9 mouse cellular contexts compared by ENCODE assay signal in the genomic region with DNA sequence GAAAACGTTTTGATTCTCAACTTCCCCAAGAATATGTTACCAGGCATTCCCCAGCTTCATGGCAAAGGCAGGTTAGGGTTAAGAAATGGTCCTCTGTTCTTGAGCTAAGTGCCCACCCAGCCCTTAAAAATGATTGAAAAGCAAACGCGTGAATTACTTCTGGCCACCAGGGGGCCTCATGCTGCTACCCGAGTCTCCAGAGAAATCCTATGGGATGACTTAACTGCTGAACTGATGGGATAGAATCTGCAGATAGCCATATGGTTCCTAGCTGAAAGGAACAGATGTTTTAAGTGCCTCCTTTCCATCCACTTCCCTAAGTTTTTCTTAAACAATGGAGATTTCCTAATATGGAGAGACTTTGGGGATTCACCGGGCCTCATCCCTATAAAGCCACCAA. TPM values are rescaled to one million over a fixed set of nuclear protein-coding genes. Genes with fewer than 3 reads are reported as not detected.
DNase-seq lines count a peak whose midpoint lies in the region; ATAC-seq and TF ChIP-seq lines count a peak whose summit lies in the region.
"Had no signal": no experiment of that assay in that cellular context is flagged by ENCODE, and none has a peak within 500 bp of the region (broad histone marks: within the 10 kb centered on the region; RNA-seq: fewer than 3 reads in every experiment).

No protein-coding gene starts in this region.

- H3K36me3 ChIP-seq in forebrain, postnatal 0 days (ENCODE audit: insufficient read depth) = no peaks in the 10 kb centered on the region
- H3K36me3 ChIP-seq in forebrain, embryonic 15.5 days = no peaks in the 10 kb centered on the region
- H3K36me3 ChIP-seq in neural tube, embryonic 15.5 days = 0 out of 2 replicates have a peak, but pooled peaks cover 2% of the 10 kb centered on the region

- H3K27ac ChIP-seq in forebrain, postnatal 0 days (ENCODE audit: low read depth, low read length) = no peak overlapping the region
- no peak overlapping the region for H3K27ac ChIP-seq in forebrain, embryonic 15.5 days (replicated peaks)
- no peak overlapping the region for H3K27ac ChIP-seq in neural tube, embryonic 15.5 days (replicated peaks)
- H3K27ac ChIP-seq in cerebellum, adult 2 months (ENCODE audit: insufficient read depth, low read length) = no peak overlapping the region
- H3K27ac ChIP-seq: heart, embryonic 15.5 days had no signal

- intact Hi-C loops in left cerebral cortex, postnatal 14 days (cut with DNase I) = no loop called here

- no peak overlapping the region for H3K4me2 ChIP-seq in forebrain, postnatal 0 days (ENCODE audit: low read depth)
- H3K4me2 ChIP-seq in forebrain, embryonic 15.5 days (replicated peaks) = no peak overlapping the region
- H3K4me2 ChIP-seq in neural tube, embryonic 15.5 days = no peak overlapping the region
- H3K4me2 ChIP-seq: heart, embryonic 15.5 days had no signal

- H3K27me3 ChIP-seq in forebrain, postnatal 0 days (ENCODE audit: insufficient read depth, low read length) = no peaks in the 10 kb centered on the region
- no peaks in the 10 kb centered on the region for H3K27me3 ChIP-seq in forebrain, embryonic 15.5 days
- H3K27me3 ChIP-seq in neural tube, embryonic 15.5 days (replicated peaks) = no peaks in the 10 kb centered on the region
- H3K27me3 ChIP-seq in cerebellum, adult 2 months (ENCODE audit: control insufficient read depth, insufficient read depth, low read length) = no peaks in the 10 kb centered on the region; the same call in 1 of the 2 replicates
- H3K27me3 ChIP-seq: heart, embryonic 15.5 days had no signal

- no peak overlapping the region for H3K9ac ChIP-seq in forebrain, postnatal 0 days
- H3K9ac ChIP-seq in forebrain, embryonic 15.5 days (replicated peaks) = no peak overlapping the region
- H3K9ac ChIP-seq in neural tube, embryonic 15.5 days (replicated peaks) = no peak overlapping the region
- H3K9ac ChIP-seq: heart, embryonic 15.5 days had no signal

- H3K4me1 ChIP-seq in forebrain, postnatal 0 days (ENCODE audit: insufficient read depth) = no peaks in the 10 kb centered on the region
- H3K4me1 ChIP-seq in forebrain, embryonic 15.5 days = no peaks in the 10 kb centered on the region
- 0 out of 2 replicates have a peak, but pooled peaks cover 2% of the 10 kb centered on the region for H3K4me1 ChIP-seq in neural tube, embryonic 15.5 days
- no peaks in the 10 kb centered on the region for H3K4me1 ChIP-seq in cerebellum, adult 2 months (ENCODE audit: control insufficient read depth, insufficient read depth, low read length)

- 23% methylated on average over 5 of the region's 5 CpGs for WGBS in forebrain, postnatal 0 days
- 27% methylated on average over 5 of the region's 5 CpGs for WGBS in forebrain, embryonic 15.5 days
- WGBS in neural tube, embryonic 15.5 days = 25% methylated on average over 5 of the region's 5 CpGs
- WGBS in cerebellum, adult 2 months = 25% methylated on average over 5 of the region's 5 CpGs

- no peak for ATAC-seq in forebrain, postnatal 0 days
- no peak for ATAC-seq in forebrain, embryonic 15.5 days (replicated peaks)
- no peak for ATAC-seq in neural tube, embryonic 15.5 days (ENCODE audit: low FRiP score)

- no peak for TF ChIP-seq POLR2A in cerebellum, adult 2 months (IDR thresholded peaks at IDR 0.05; ENCODE audit: borderline replicate concordance, insufficient read depth, low read length)

- peak; percentile 37 for DNase-seq in forebrain, postnatal 0 days
- peak; percentile 55 for DNase-seq in neural tube, embryonic 10.5 days (ENCODE audit: extremely low spot score, low spot score)
- peak; percentile 73 for DNase-seq in embryo, embryonic 11 days
- peak; percentile 30 to 41 for DNase-seq in left cerebral cortex, postnatal 14 days (ENCODE audit: low spot score in 2 of 2)
- peak; percentile 31 for DNase-seq in skeletal muscle tissue, adult 2 months (ENCODE audit: low read depth, low spot score)
- DNase-seq in cerebellum, adult 2 months = no peak

- peak; percentile 57 for TF ChIP-seq CTCF in forebrain, postnatal 0 days (IDR thresholded peaks at IDR 0.05; ENCODE audit: low read depth)
- no peak for TF ChIP-seq CTCF in cerebellum, adult 2 months (IDR thresholded peaks at IDR 0.05; ENCODE audit: borderline replicate concordance, insufficient read depth, low read depth, low read length)

- H3K9me3 ChIP-seq in forebrain, postnatal 0 days (ENCODE audit: low read length) = no peaks in the 10 kb centered on the region
- H3K9me3 ChIP-seq in forebrain, embryonic 15.5 days = no peaks in the 10 kb centered on the region
- 0 out of 2 replicates have a peak, but pooled peaks cover 5% of the 10 kb centered on the region for H3K9me3 ChIP-seq in neural tube, embryonic 15.5 days (replicated peaks)
- H3K9me3 ChIP-seq: heart, embryonic 15.5 days had no signal

- H3K4me3 ChIP-seq in forebrain, postnatal 0 days (ENCODE audit: low read depth, low read length) = no peak overlapping the region
- H3K4me3 ChIP-seq in forebrain, embryonic 15.5 days = no peak overlapping the region
- no peak overlapping the region for H3K4me3 ChIP-seq in neural tube, embryonic 15.5 days (replicated peaks)
- H3K4me3 ChIP-seq in cerebellum, adult 2 months (replicated peaks; ENCODE audit: insufficient read depth, low read depth, low read length) = no peak overlapping the region
- H3K4me3 ChIP-seq: heart, embryonic 15.5 days had no signal

RNA-seq across cellular contexts. Expression of a gene that starts 7.9 kb away (rescaled TPM):
- total RNA-seq in forebrain, postnatal 0 days (2014; rRNA removed) = 7.7 and 13.5 TPM in 2 replicates
- 8.8 and 11.3 TPM in 2 replicates for polyA plus RNA-seq in forebrain, postnatal 0 days (2015; fragmentation: Nextera tagmentation; extraction: Ambion mirVana)
- 5.3 and 5.7 TPM in 2 replicates for polyA plus RNA-seq in forebrain, embryonic 15.5 days (2015; fragmentation: Nextera tagmentation; extraction: Ambion mirVana)
- 23.0 and 24.1 TPM in 2 replicates for polyA plus RNA-seq in neural tube, embryonic 15.5 days (2015; fragmentation: Nextera tagmentation; extraction: Ambion mirVana)
- total RNA-seq in left cerebral cortex, postnatal 14 days (2021) = 10 to 100 TPM; 21.6 to 22.5 TPM
- polyA plus RNA-seq in cerebellum, adult 2 months (2012; rRNA removed) = 8.1 and 9.2 TPM in 2 replicates

RNA-seq across cellular contexts. Expression of a gene that starts 35.3 kb away (rescaled TPM):
- total RNA-seq in forebrain, postnatal 0 days (2014; rRNA removed) = 0.52 and 0.62 TPM in 2 replicates
- polyA plus RNA-seq in forebrain, postnatal 0 days (2015; fragmentation: Nextera tagmentation; extraction: Ambion mirVana) = 0.60 and 0.99 TPM in 2 replicates
- 0.97 and 1.4 TPM in 2 replicates for polyA plus RNA-seq in forebrain, embryonic 15.5 days (2015; fragmentation: Nextera tagmentation; extraction: Ambion mirVana)
- polyA plus RNA-seq in neural tube, embryonic 15.5 days (2015; fragmentation: Nextera tagmentation; extraction: Ambion mirVana) = 1.7 and 4.2 TPM in 2 replicates
- total RNA-seq in left cerebral cortex, postnatal 14 days (2021) = under 1 TPM; 0.42 to 0.79 TPM
- 2.8 and 2.9 TPM in 2 replicates for polyA plus RNA-seq in cerebellum, adult 2 months (2012; rRNA removed)

Comparison
In these comparisons a context has a peak if more than half of its experiments do, and no peak if none do; other contexts are left out.
1. DNase-seq: peak in forebrain, postnatal 0 days (single experiment), neural tube, embryonic 10.5 days (single experiment), embryo, embryonic 11 days (single experiment), left cerebral cortex, postnatal 14 days (2 of 2) and skeletal muscle tissue, adult 2 months (single experiment); none in cerebellum, adult 2 months (0 of 2).